Mouse (Mus musculus): ENCODE measurements at regions not wholly inside any gene's neighbourhood (a gene's known extent, or its start where the extent isn't known, plus 50 kb on each side); places are given as distances from the start of the nearest gene placed in this dataset.

GRCm38 (mm10) chr14:25406059-25406458, 52.9 kb upstream of the Zmiz1 start:
- TF ChIP-seq POLR2A (IDR thresholded peaks at IDR 0.05; ENCODE audit: borderline replicate concordance, extremely low read depth, insufficient read depth, insufficient read length, poor library complexity, severe bottlenecking) (no peak), CTCF (IDR thresholded peaks at IDR 0.05; ENCODE audit: borderline replicate concordance, extremely low read depth, insufficient read depth, insufficient read length) (no peak)

All from brain, embryonic 14.5 days (tissue).